Mouse (Mus musculus): Measurements from ENCODE around the gene Prkce. TPM values are rescaled to one million over a fixed set of nuclear protein-coding genes. Genes with fewer than 3 reads are reported as not detected.

Prkce gene
- total and polyA plus RNA-seq, 2 experiments from 2014 or later = 8.1 to 12.6 TPM

- H3K9ac ChIP-seq (replicated peaks; ENCODE audit: low read depth, low read length) = no peak overlapping the region
- no peak for ATAC-seq (ENCODE audit: insufficient read depth, low read depth)
These were observed 58.6 kb downstream of the Prkce start for GRCm38 (mm10) chr17:86226198-86226597.

GRCm38 (mm10) chr17:86226635-86227034 lies 59.0 kb downstream of the Prkce start:
- Histone ChIP-seq H3K36me3 (replicated peaks; ENCODE audit: control insufficient read depth, insufficient read depth, low read length) (no peaks in the 10 kb centered on the region), H3K27ac (ENCODE audit: low read depth) (no peak overlapping the region), H3K4me1 (ENCODE audit: control insufficient read depth, insufficient read depth) (peaks cover 8% of the 10 kb centered on the region), H3K4me3 (ENCODE audit: low read depth, low read length) (no peak overlapping the region), H3K9me3 (replicated peaks; ENCODE audit: control insufficient read depth, low read length) (no peaks in the 10 kb centered on the region), H3K4me2 (ENCODE audit: low read depth, low read length) (no peak overlapping the region), H3K27me3 (ENCODE audit: control insufficient read depth, insufficient read depth, low read length) (no peaks in the 10 kb centered on the region), H3K9ac (replicated peaks; ENCODE audit: low read depth, low read length) (no peak overlapping the region)
- TF ChIP-seq EP300 (IDR thresholded peaks at IDR 0.05; ENCODE audit: low read depth) (no peak), CTCF (IDR thresholded peaks at IDR 0.05; ENCODE audit: low read depth) (no peak)
- 82% methylated on average over 7 of the region's 7 CpGs for WGBS
- ATAC-seq (ENCODE audit: insufficient read depth, low read depth) = no peak
- no peak for DNase-seq (ENCODE audit: low spot score)

More at GRCm38 (mm10) chr17:86226198-86226597, 58.6 kb downstream of the Prkce start:
- Histone ChIP-seq H3K4me1 (ENCODE audit: control insufficient read depth, insufficient read depth) (peaks cover 8% of the 10 kb centered on the region), H3K27me3 (ENCODE audit: control insufficient read depth, insufficient read depth, low read length) (no peaks in the 10 kb centered on the region), H3K4me3 (ENCODE audit: low read depth, low read length) (no peak overlapping the region), H3K9me3 (replicated peaks; ENCODE audit: control insufficient read depth, low read length) (no peaks in the 10 kb centered on the region), H3K4me2 (ENCODE audit: low read depth, low read length) (no peak overlapping the region), H3K27ac (ENCODE audit: low read depth) (no peak overlapping the region), H3K36me3 (replicated peaks; ENCODE audit: control insufficient read depth, insufficient read depth, low read length) (no peaks in the 10 kb centered on the region)
- TF ChIP-seq CTCF (IDR thresholded peaks at IDR 0.05; ENCODE audit: low read depth) = no peak
- no peak for TF ChIP-seq EP300 (IDR thresholded peaks at IDR 0.05; ENCODE audit: low read depth)
- WGBS = 71% methylated on average over 8 of the region's 8 CpGs
- DNase-seq (ENCODE audit: low spot score) = no peak

- Histone ChIP-seq H3K27ac (ENCODE audit: low read depth) (no peak overlapping the region), H3K4me3 (ENCODE audit: low read depth, low read length) (no peak overlapping the region), H3K27me3 (ENCODE audit: control insufficient read depth, insufficient read depth, low read length) (no peaks in the 10 kb centered on the region), H3K9ac (replicated peaks; ENCODE audit: low read depth, low read length) (no peak overlapping the region), H3K36me3 (replicated peaks; ENCODE audit: control insufficient read depth, insufficient read depth, low read length) (no peaks in the 10 kb centered on the region), H3K4me2 (ENCODE audit: low read depth, low read length) (no peak overlapping the region), H3K9me3 (replicated peaks; ENCODE audit: control insufficient read depth, low read length) (no peaks in the 10 kb centered on the region), H3K4me1 (ENCODE audit: control insufficient read depth, insufficient read depth) (peaks cover 12% of the 10 kb centered on the region)
- no peak for TF ChIP-seq CTCF (IDR thresholded peaks at IDR 0.05; ENCODE audit: low read depth)
- no peak for TF ChIP-seq EP300 (IDR thresholded peaks at IDR 0.05; ENCODE audit: low read depth)
- WGBS = 44% methylated on average over 3 of the region's 3 CpGs
- no peak for ATAC-seq (ENCODE audit: insufficient read depth, low read depth)
- no peak for DNase-seq (ENCODE audit: low spot score)
These were observed 59.8 kb downstream of the Prkce start for GRCm38 (mm10) chr17:86227389-86227788.

DNA sequence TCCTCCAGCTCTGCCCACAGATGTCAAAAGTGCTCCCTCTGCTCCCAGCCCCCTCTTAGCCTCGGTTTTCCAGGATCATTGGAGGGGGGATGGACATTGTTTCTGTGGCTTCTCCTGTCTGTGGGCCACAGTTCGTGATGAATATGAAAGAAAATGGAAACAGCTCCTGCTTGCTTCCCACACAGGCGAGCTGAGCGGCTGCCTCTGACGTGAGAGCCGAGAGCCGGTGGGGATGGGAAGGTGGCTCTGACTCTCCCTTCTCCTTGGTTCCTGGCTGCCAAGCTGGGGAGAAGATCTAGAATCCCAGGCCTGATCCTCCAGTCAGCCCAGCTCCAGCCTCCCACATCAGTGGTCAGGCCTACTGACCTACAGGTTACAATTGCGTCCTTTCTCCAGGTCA lies 61.3 kb downstream of the Prkce start:
- no peak for ATAC-seq (ENCODE audit: insufficient read depth, low read depth)
- no peak overlapping the region for H3K4me2 ChIP-seq (ENCODE audit: low read depth, low read length)
- H3K9ac ChIP-seq (replicated peaks; ENCODE audit: low read depth, low read length) = no peak overlapping the region
- H3K27me3 ChIP-seq (ENCODE audit: control insufficient read depth, insufficient read depth, low read length) = no peaks in the 10 kb centered on the region
- DNase-seq (ENCODE audit: low spot score) = no peak
- WGBS = 90% methylated on average over 8 of the region's 8 CpGs
- H3K4me3 ChIP-seq (ENCODE audit: low read depth, low read length) = no peak overlapping the region
- H3K4me1 ChIP-seq (ENCODE audit: control insufficient read depth, insufficient read depth) = peaks cover 12% of the 10 kb centered on the region
- no peaks in the 10 kb centered on the region for H3K9me3 ChIP-seq (replicated peaks; ENCODE audit: control insufficient read depth, low read length)
- H3K36me3 ChIP-seq (replicated peaks; ENCODE audit: control insufficient read depth, insufficient read depth, low read length) = no peaks in the 10 kb centered on the region
- H3K27ac ChIP-seq (ENCODE audit: low read depth) = no peak overlapping the region
- no peak for TF ChIP-seq CTCF (IDR thresholded peaks at IDR 0.05; ENCODE audit: low read depth)
- TF ChIP-seq EP300 (IDR thresholded peaks at IDR 0.05; ENCODE audit: low read depth) = no peak

DNA sequence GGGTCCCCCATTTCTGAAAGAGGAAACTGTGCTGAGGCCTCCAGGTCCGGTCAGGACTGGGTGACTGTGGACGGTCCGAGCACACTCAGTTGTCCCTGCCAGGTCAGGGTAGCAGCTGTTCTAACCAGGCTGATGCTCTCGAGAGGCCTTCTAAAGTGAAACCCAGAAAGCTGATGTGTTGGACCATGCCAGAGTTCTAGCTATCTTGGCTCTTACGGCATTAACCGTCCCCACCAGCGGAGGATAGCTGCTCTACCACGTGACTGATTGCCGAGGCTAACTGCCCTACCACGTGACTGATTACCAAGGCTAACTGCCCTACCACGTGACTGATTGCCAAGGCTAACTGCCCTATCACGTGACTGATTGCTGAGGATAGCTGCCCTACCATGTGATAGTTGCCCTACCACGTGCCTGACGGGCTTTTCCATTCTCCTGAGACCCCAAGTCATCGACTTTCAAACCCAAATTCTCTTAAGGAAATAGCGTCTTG lies 62.6 kb downstream of the Prkce start:
- WGBS = 86% methylated on average over 16 of the region's 16 CpGs
- H3K27me3 ChIP-seq (ENCODE audit: control insufficient read depth, insufficient read depth, low read length) = no peaks in the 10 kb centered on the region
- H3K4me1 ChIP-seq (ENCODE audit: control insufficient read depth, insufficient read depth) = peaks cover 12% of the 10 kb centered on the region
- DNase-seq (ENCODE audit: low spot score) (no peak), ATAC-seq (ENCODE audit: insufficient read depth, low read depth) (no peak)
- H3K36me3 ChIP-seq (replicated peaks; ENCODE audit: control insufficient read depth, insufficient read depth, low read length) = no peaks in the 10 kb centered on the region
- H3K9me3 ChIP-seq (replicated peaks; ENCODE audit: control insufficient read depth, low read length) = no peaks in the 10 kb centered on the region
- no peak overlapping the region for H3K27ac ChIP-seq (ENCODE audit: low read depth)
- TF ChIP-seq CTCF (IDR thresholded peaks at IDR 0.05; ENCODE audit: low read depth) = no peak
- TF ChIP-seq EP300 (IDR thresholded peaks at IDR 0.05; ENCODE audit: low read depth) = no peak
- no peak overlapping the region for H3K4me2 ChIP-seq (ENCODE audit: low read depth, low read length)
- H3K9ac ChIP-seq (replicated peaks; ENCODE audit: low read depth, low read length) = no peak overlapping the region
- H3K4me3 ChIP-seq (ENCODE audit: low read depth, low read length) = no peak overlapping the region

DNA sequence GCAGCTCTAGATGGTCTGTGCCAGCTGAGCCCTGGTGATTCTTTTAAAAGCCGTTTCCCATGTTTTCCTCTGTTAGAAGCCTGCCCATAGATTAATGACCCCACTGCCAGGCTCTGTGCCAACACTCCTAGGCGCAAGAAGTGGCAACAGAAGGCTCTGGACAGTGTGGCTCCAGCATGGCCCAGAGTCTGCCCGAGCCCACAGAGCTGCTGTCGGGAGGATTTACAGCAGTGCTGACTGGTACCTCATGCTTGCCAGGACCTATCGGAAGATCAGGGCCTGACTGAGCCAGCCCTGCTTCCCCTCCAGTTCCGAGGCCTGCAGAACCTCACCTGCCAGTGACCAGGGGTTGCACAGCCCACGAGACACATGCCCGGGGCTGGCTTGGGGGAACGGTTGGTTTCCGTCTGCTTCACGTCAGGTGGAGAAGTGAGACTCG lies 64.2 kb downstream of the Prkce start:
- WGBS = 40% methylated on average over 12 of the region's 12 CpGs
- no peak overlapping the region for H3K4me3 ChIP-seq (ENCODE audit: low read depth, low read length)
- H3K36me3 ChIP-seq (replicated peaks; ENCODE audit: control insufficient read depth, insufficient read depth, low read length) = no peaks in the 10 kb centered on the region
- peak overlapping the region; percentile 12; the same call in 1 of the 2 replicates for H3K27ac ChIP-seq (ENCODE audit: low read depth)
- H3K4me1 ChIP-seq (ENCODE audit: control insufficient read depth, insufficient read depth) = peaks cover 21% of the 10 kb centered on the region
- H3K4me2 ChIP-seq (ENCODE audit: low read depth, low read length) = no peak overlapping the region
- DNase-seq (ENCODE audit: low spot score) (peak; percentile 28), ATAC-seq (ENCODE audit: insufficient read depth, low read depth) (peak; percentile 66)
- H3K9me3 ChIP-seq (replicated peaks; ENCODE audit: control insufficient read depth, low read length) = no peaks in the 10 kb centered on the region
- no peaks in the 10 kb centered on the region for H3K27me3 ChIP-seq (ENCODE audit: control insufficient read depth, insufficient read depth, low read length)
- no peak overlapping the region for H3K9ac ChIP-seq (replicated peaks; ENCODE audit: low read depth, low read length)
- no peak for TF ChIP-seq CTCF (IDR thresholded peaks at IDR 0.05; ENCODE audit: low read depth)
